Mouse (Mus musculus) erythroblast, embryonic 14.5 days (primary cell): ENCODE results near the gene Ugt1a6a.
"Not testable (repeated sequence)": the region's sequence is repeated elsewhere in the genome, so short reads cannot be mapped to it uniquely, and the experiment has no call there.

ENCODE experiments used
- GATA1 ChIP-seq: IDR thresholded peaks from 2 replicates; pipeline ENCODE4 v1.6.1; 2012; ENCODE audit warnings: low read length, inconsistent platforms, mixed read lengths
- TAL1 ChIP-seq: IDR thresholded peaks from 3 replicates; pipeline ENCODE4 v1.6.1; 2012; ENCODE audit warnings: low read length, inconsistent platforms, mixed read lengths

- TF ChIP-seq GATA1, TAL1: not testable (repeated sequence)
These were observed 90.7 kb downstream of the Ugt1a6a start for GRCm38 (mm10) chr1:88225301-88225700.
